Mouse (Mus musculus) gastrocnemius, postnatal 4 days (tissue): ENCODE results near the gene Pde4b. TPM values are rescaled to one million over a fixed set of nuclear protein-coding genes. Genes with fewer than 3 reads are reported as not detected.

Experiments used
- DNase-seq, 2 experiments: peaks; one replicate each; pipeline ENCODE4 v3.0.0; 2021 to 2022; ENCODE audit warnings: low spot score in 2 of 2, mixed read lengths in 2 of 2
- total RNA-seq, 2 experiments: library from RNA; stranded (reverse); gene quantifications; 2 replicates each; pipeline ENCODE4 v1.2.3; 2021

Gene Pde4b
- total RNA-seq, 2 experiments from 2014 or later = 40.0 to 51.2 TPM

GRCm38 (mm10) chr4:102172711-102173213 lies 85.4 kb downstream of the Pde4b start:
- DNase-seq = no peak

GRCm38 (mm10) chr4:102175985-102176384 lies 88.6 kb downstream of the Pde4b start:
- no peak for DNase-seq

GRCm38 (mm10) chr4:102177258-102177657 lies 89.9 kb downstream of the Pde4b start:
- no peak for DNase-seq

GRCm38 (mm10) chr4:102186888-102187287 lies 99.5 kb downstream of the Pde4b start:
- DNase-seq = no peak

GRCm38 (mm10) chr4:102197707-102198106 lies 110.4 kb downstream of the Pde4b start:
- no peak for DNase-seq

GRCm38 (mm10) chr4:102209773-102210172 lies 122.4 kb downstream of the Pde4b start:
- no peak for DNase-seq

- DNase-seq = no peak
These were observed 139.4 kb downstream of the Pde4b start for GRCm38 (mm10) chr4:102226700-102227099.

- DNase-seq = peak in 1 of 2 experiments; percentile 43
These were observed 141.7 kb downstream of the Pde4b start for GRCm38 (mm10) chr4:102228953-102229586.

GRCm38 (mm10) chr4:102230898-102231297 lies 143.6 kb downstream of the Pde4b start:
- DNase-seq = no peak

- DNase-seq = no peak
These were observed 146.3 kb downstream of the Pde4b start for GRCm38 (mm10) chr4:102233633-102234032.

- DNase-seq = no peak
These were observed 147.8 kb downstream of the Pde4b start for GRCm38 (mm10) chr4:102235151-102235550.

- no peak for DNase-seq
These were observed 151.8 kb downstream of the Pde4b start for GRCm38 (mm10) chr4:102239102-102239501.

- no peak for DNase-seq
These were observed 152.5 kb downstream of the Pde4b start for GRCm38 (mm10) chr4:102239657-102240390.

- no peak for DNase-seq
These were observed 153.5 kb downstream of the Pde4b start for GRCm38 (mm10) chr4:102240754-102241427.

GRCm38 (mm10) chr4:102253994-102254393 lies 166.7 kb downstream of the Pde4b start:
- DNase-seq = no peak

- DNase-seq = no peak
These were observed 167.3 kb downstream of the Pde4b start for GRCm38 (mm10) chr4:102254466-102255294.

GRCm38 (mm10) chr4:102255295-102255670 lies 167.9 kb downstream of the Pde4b start:
- no peak for DNase-seq

- no peak for DNase-seq
These were observed 169.0 kb downstream of the Pde4b start for GRCm38 (mm10) chr4:102256170-102256960.

GRCm38 (mm10) chr4:102260216-102260615 lies 172.9 kb downstream of the Pde4b start:
- DNase-seq = no peak

- no peak for DNase-seq
These were observed 185.0 kb downstream of the Pde4b start for GRCm38 (mm10) chr4:102272313-102272712.
